8 mouse cellular contexts compared by ENCODE assay signal in the genomic region with DNA sequence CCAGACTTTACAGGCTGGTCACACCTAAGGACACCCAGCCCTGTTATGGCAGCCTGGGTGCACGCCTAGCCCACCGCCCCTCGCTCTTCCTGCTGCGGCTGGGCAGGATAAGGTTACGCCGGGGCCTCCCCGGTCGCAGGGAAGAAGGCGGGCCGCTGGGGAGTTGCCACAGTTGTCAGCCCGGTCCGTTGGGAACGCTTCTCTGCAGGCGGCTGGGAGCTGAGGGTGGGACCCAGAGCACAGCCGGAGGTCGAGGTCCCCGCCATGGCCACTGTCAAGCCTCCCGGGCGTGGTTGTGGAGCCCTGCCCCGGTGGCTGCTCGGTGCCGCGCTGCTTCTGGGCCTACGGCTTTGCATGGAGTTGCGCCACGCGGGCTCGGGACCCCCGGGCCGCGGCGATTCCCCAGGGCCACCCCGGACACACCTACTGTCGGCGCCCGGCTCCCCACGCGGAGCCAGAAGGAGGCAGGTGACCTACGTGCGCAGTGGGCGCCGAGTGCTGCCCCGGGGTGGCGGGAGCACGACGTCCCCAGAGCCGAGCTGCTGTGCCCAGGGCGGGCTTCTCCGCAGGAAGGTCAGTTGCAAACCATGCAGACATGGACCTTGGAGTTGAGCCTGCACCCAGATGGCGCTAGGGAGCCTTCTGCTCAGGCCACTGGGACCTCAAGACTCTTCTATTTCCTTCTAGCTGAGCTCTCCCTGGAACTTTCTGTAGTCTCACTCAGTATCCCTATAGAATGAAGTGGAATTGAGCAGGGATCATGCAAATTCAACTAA. TPM values are rescaled to one million over a fixed set of nuclear protein-coding genes. Genes with fewer than 3 reads are reported as not detected.
DNase-seq lines count a peak whose midpoint lies in the region; ATAC-seq lines count a peak whose summit lies in the region.

A gene (plus strand): TSS at position 191 of the 776 bp plus-strand sequence.

- peaks cover 32% of the 10 kb centered on the region for H3K27me3 ChIP-seq in forebrain, embryonic 10.5 days (ENCODE audit: poor library complexity, severe bottlenecking)
- no peaks in the 10 kb centered on the region for H3K27me3 ChIP-seq in heart, embryonic 12.5 days (replicated peaks)
- no peaks in the 10 kb centered on the region for H3K27me3 ChIP-seq in kidney, embryonic 14.5 days (ENCODE audit: control insufficient read depth, insufficient read depth, low read length)

- peak within 1 kb of the TSS; percentile 89 for H3K27ac ChIP-seq in forebrain, embryonic 10.5 days
- H3K27ac ChIP-seq in heart, embryonic 12.5 days (ENCODE audit: poor library complexity, severe bottlenecking) = peak within 1 kb of the TSS; percentile 56
- no peak within 1 kb of the TSS for H3K27ac ChIP-seq in kidney, embryonic 14.5 days (ENCODE audit: low read depth, low read length)

- no peaks in the 10 kb centered on the region for H3K9me3 ChIP-seq in forebrain, embryonic 10.5 days
- H3K9me3 ChIP-seq in heart, embryonic 12.5 days (replicated peaks) = no peaks in the 10 kb centered on the region
- H3K9me3 ChIP-seq in kidney, embryonic 14.5 days (ENCODE audit: control insufficient read depth, low read length) = no peaks in the 10 kb centered on the region

- no peaks in the 10 kb centered on the region for H3K36me3 ChIP-seq in forebrain, embryonic 10.5 days (replicated peaks)
- H3K36me3 ChIP-seq in heart, embryonic 12.5 days = no peaks in the 10 kb centered on the region
- no peaks in the 10 kb centered on the region for H3K36me3 ChIP-seq in kidney, embryonic 14.5 days (ENCODE audit: control insufficient read depth, insufficient read depth, low read length)

- H3K4me3 ChIP-seq in forebrain, embryonic 10.5 days = peak within 1 kb of the TSS; percentile 63
- H3K4me3 ChIP-seq in heart, embryonic 12.5 days = peak within 1 kb of the TSS; percentile 61
- peak within 1 kb of the TSS; percentile 65 for H3K4me3 ChIP-seq in kidney, embryonic 14.5 days (ENCODE audit: low read length)

- H3K4me1 ChIP-seq in forebrain, embryonic 10.5 days = peaks cover 25% of the 10 kb centered on the region
- peaks cover 3% of the 10 kb centered on the region; the same call in 1 of the 2 replicates for H3K4me1 ChIP-seq in heart, embryonic 12.5 days (replicated peaks)
- no peaks in the 10 kb centered on the region for H3K4me1 ChIP-seq in kidney, embryonic 14.5 days (ENCODE audit: control insufficient read depth, insufficient read depth, low read length)

- peak within 1 kb of the TSS; percentile 85 for H3K4me2 ChIP-seq in heart, embryonic 12.5 days
- peak within 1 kb of the TSS; percentile 97 for H3K4me2 ChIP-seq in kidney, embryonic 14.5 days (replicated peaks; ENCODE audit: low read depth, low read length)

- peak; percentile 89 for ATAC-seq in heart, embryonic 12.5 days (ENCODE audit: insufficient number of reproducible peaks, low FRiP score)
- peak; percentile 95 for ATAC-seq in kidney, embryonic 14.5 days (ENCODE audit: low FRiP score, low TSS enrichment)

- under 1% methylated on average over 50 of the region's 50 CpGs for WGBS in forebrain, embryonic 10.5 days
- WGBS in heart, embryonic 12.5 days = under 1% methylated on average over 50 of the region's 50 CpGs
- under 1% methylated on average over 49 of the region's 50 CpGs for WGBS in kidney, embryonic 14.5 days

- H3K9ac ChIP-seq in heart, embryonic 12.5 days = peak within 1 kb of the TSS; percentile 84
- H3K9ac ChIP-seq in kidney, embryonic 14.5 days (ENCODE audit: low read depth, low read length) = peak within 1 kb of the TSS; percentile 87

- DNase-seq in CD4-positive helper T cell, adult 2 months (ENCODE audit: low read depth, low spot score) = peak; percentile 19
- peak; percentile 91 for DNase-seq in brain, adult 2 months (ENCODE audit: low read depth, low spot score)
- DNase-seq in forebrain, embryonic 10.5 days (ENCODE audit: extremely low spot score, low spot score) = peak; percentile 60
- DNase-seq in liver = peak; percentile 63
- DNase-seq in neural tube, embryonic 10.5 days (ENCODE audit: extremely low spot score, low spot score) = peak; percentile 85
- DNase-seq in testis, postnatal 14 days (ENCODE audit: low spot score) = peak; percentile 60

RNA-seq across cellular contexts. Expression of the gene that starts here (rescaled TPM):
- 0.53 and 0.78 TPM in 2 replicates for polyA plus RNA-seq in forebrain, embryonic 10.5 days (2016; fragmentation: Nextera tagmentation; extraction: Ambion mirVana)
- 2.5 and 3.0 TPM in 2 replicates for polyA plus RNA-seq in heart, embryonic 12.5 days (2016; fragmentation: Nextera tagmentation; extraction: Ambion mirVana)
- polyA plus RNA-seq in kidney, embryonic 14.5 days (2014; fragmentation: Nextera tagmentation; extraction: Ambion mirVana) = 2.7 and 2.8 TPM in 2 replicates

Comparison
In these comparisons a context has a peak if more than half of its experiments do, and no peak if none do; other contexts are left out.
1. Peak in DNase-seq, H3K4me3 ChIP-seq and H3K27ac ChIP-seq in forebrain, embryonic 10.5 days; RNA of the gene not detected or under 1 TPM.
2. DNase-seq: peak in every context shown above with its lines; median percentile 91 in brain, adult 2 months; 85 in neural tube, embryonic 10.5 days; 63 in liver; 60 in forebrain, embryonic 10.5 days; 60 in testis, postnatal 14 days; 19 in CD4-positive helper T cell, adult 2 months.